Mouse (Mus musculus): ENCODE data around the gene Map7d3.
A peak's percentile ranks its signal among the peaks of the same experiment; 100 is the strongest.

Gene Map7d3

GRCm38 (mm10) chrX:56821765-56822603, at the start of gene Map7d3:
Gene Map7d3 (minus strand): TSS chrX:56822326.
- DNase-seq = no peak

- no peak for DNase-seq
These were observed 47.7 kb upstream of the Map7d3 start, which contains the start of gene Adgrg4 for GRCm38 (mm10) chrX:56869863-56870262. Gene Adgrg4 (plus strand): TSS chrX:56870163.

GRCm38 (mm10) chrX:56841255-56841654, 19.1 kb upstream of the Map7d3 start:
- DNase-seq = no peak

GRCm38 (mm10) chrX:56839369-56839768, 17.2 kb upstream of the Map7d3 start:
- DNase-seq = peak; percentile 4

GRCm38 (mm10) chrX:56835842-56836241, 13.7 kb upstream of the Map7d3 start:
- DNase-seq = no peak

GRCm38 (mm10) chrX:56827492-56827891, 5.4 kb upstream of the Map7d3 start:
- no peak for DNase-seq

GRCm38 (mm10) chrX:56791268-56791667, 30.9 kb downstream of the Map7d3 start:
- peak; percentile 39 for DNase-seq

GRCm38 (mm10) chrX:56790591-56790990, 31.5 kb downstream of the Map7d3 start:
- DNase-seq = no peak

GRCm38 (mm10) chrX:56787486-56787885, 34.6 kb downstream of the Map7d3 start:
- no peak for DNase-seq

GRCm38 (mm10) chrX:56786281-56787061, 35.7 kb downstream of the Map7d3 start:
- DNase-seq = no peak

- DNase-seq = no peak
These were observed 48.8 kb downstream of the Map7d3 start for GRCm38 (mm10) chrX:56773329-56773728.

GRCm38 (mm10) chrX:56771751-56772150, 50.4 kb downstream of the Map7d3 start:
- no peak for DNase-seq

GRCm38 (mm10) chrX:56769838-56770237, 52.3 kb downstream of the Map7d3 start:
- DNase-seq = no peak

- no peak for DNase-seq
These were observed 61.8 kb downstream of the Map7d3 start for GRCm38 (mm10) chrX:56760257-56760760.

GRCm38 (mm10) chrX:56756352-56756751, 65.8 kb downstream of the Map7d3 start:
- DNase-seq = peak; percentile 2

GRCm38 (mm10) chrX:56755646-56756045, 66.5 kb downstream of the Map7d3 start:
- DNase-seq = no peak

GRCm38 (mm10) chrX:56753317-56754289, 68.5 kb downstream of the Map7d3 start:
- peak; percentile 25 for DNase-seq

GRCm38 (mm10) chrX:56752144-56752543, 70.0 kb downstream of the Map7d3 start:
- DNase-seq = no peak

- no peak for DNase-seq
These were observed 70.6 kb downstream of the Map7d3 start for GRCm38 (mm10) chrX:56751536-56751935.

Measured in right cerebral cortex, adult 18-20 months (tissue).